Mouse (Mus musculus) small intestine, adult 2 months (tissue): Measurements from ENCODE around the gene Taf6.

Experiments used
- CTCF ChIP-seq: fragments of 200-500 bp; IDR thresholded peaks from 2 replicates; pipeline ENCODE4 v1.5.1; 2012; ENCODE audit warnings: low read depth, mild to moderate bottlenecking, control low read depth, inconsistent platforms, low read length, moderate library complexity, mixed read lengths; ENCODE audit not compliant: insufficient replicate concordance, insufficient read length; ENCODE audit errors: extremely low read depth
- POLR2A ChIP-seq: fragments of 200-500 bp; IDR thresholded peaks from 2 replicates; pipeline ENCODE4 v1.6.1; 2012; ENCODE audit warnings: low read depth, mild to moderate bottlenecking, control low read depth, inconsistent platforms, low read length, moderate library complexity

DNA sequence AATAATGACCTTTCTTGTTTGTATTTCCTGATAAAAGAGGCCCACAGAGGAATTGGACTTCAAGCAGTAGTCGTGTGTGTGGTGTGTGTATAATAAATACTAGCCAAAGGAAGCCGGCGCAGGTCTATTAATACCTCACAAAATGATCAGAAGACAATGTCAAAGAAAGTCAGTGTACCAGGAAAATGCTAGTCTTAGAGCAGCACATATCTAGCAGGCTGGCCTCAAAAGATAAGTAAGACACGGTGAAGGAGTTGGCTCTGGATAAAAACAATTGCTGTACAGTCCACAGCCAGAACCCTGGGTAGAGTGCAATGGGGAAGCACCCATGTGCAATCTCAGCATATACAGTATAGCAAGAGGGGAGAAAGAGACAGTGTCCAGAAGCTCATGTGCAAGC is 50.0 kb downstream of the Taf6 start:
- TF ChIP-seq POLR2A (no peak), CTCF (no peak)
